Mouse (Mus musculus) CH12.LX (cell line): ENCODE measurements around the gene Myl7. TPM values are rescaled to one million over a fixed set of nuclear protein-coding genes. Genes with fewer than 3 reads are reported as not detected.
A peak's percentile ranks its signal among the peaks of the same experiment; 100 is the strongest.

Source experiments
- DNase-seq: peaks from one replicate; pipeline ENCODE4 v3.0.0-alpha.2; 2013; ENCODE audit errors: extremely low read depth
- H3K27ac ChIP-seq: 2 replicates; pipeline ENCODE4 v1.5.1; 2012; ENCODE audit warnings: low read depth, mild to moderate bottlenecking, control low read depth, moderate library complexity; ENCODE audit not compliant: insufficient read depth
- H3K27me3 ChIP-seq: replicated peaks from 2 replicates; pipeline ENCODE3; 2012; ENCODE audit warnings: inconsistent platforms
- H3K36me3 ChIP-seq, 2 experiments: replicated peaks in 1 of 2; 2 replicates each; pipeline versions ENCODE3 to v1.6.1; 2012; ENCODE audit warnings: inconsistent platforms in 1 of 2, low read length in 1 of 2, mild to moderate bottlenecking in 1 of 2, mixed read lengths in 1 of 2, moderate library complexity in 1 of 2; ENCODE audit not compliant: control insufficient read depth in 1 of 2, insufficient read depth in 1 of 2
- H3K4me1 ChIP-seq, 2 experiments: 2 replicates each; pipeline ENCODE4 v1.6.1; 2012; ENCODE audit warnings: inconsistent platforms in 1 of 2, moderate library complexity in 1 of 2; ENCODE audit not compliant: insufficient read depth in 2 of 2, control insufficient read depth in 1 of 2
- H3K4me2 ChIP-seq: 2 replicates; pipeline ENCODE4 v1.6.1; 2012; ENCODE audit warnings: low read depth, mild to moderate bottlenecking, control low read depth; ENCODE audit not compliant: poor library complexity, insufficient read depth, severe bottlenecking
- H3K4me3 ChIP-seq, 3 experiments: fragments of 150-350 bp in 1 of 3; sonication (generic) in 1 of 3; replicated peaks in 1 of 3; 2 replicates each; pipeline versions ENCODE3 to v1.5.1; 2011 to 2012; ENCODE audit warnings: low read depth in 2 of 3, low read length in 2 of 3, mild to moderate bottlenecking in 2 of 3, moderate library complexity in 2 of 3, control low read depth in 1 of 3, improper control_type of control experiment in 1 of 3, inconsistent platforms in 1 of 3, mixed read lengths in 1 of 3; ENCODE audit not compliant: poor library complexity in 1 of 3
- H3K79me2 ChIP-seq: replicated peaks from 2 replicates; pipeline ENCODE4 v1.6.1; 2012; ENCODE audit warnings: mild to moderate bottlenecking, moderate library complexity; ENCODE audit not compliant: control insufficient read depth, poor library complexity, insufficient read depth, severe bottlenecking; ENCODE audit errors: extremely low read depth
- H3K9ac ChIP-seq: 2 replicates; pipeline ENCODE4 v1.6.1; 2012; ENCODE audit warnings: low read depth, mild to moderate bottlenecking, control low read depth, moderate library complexity; ENCODE audit not compliant: insufficient read depth
- H3K9me3 ChIP-seq: replicated peaks from 2 replicates; pipeline ENCODE3; 2012; ENCODE audit warnings: low read length, inconsistent platforms, mixed read lengths
- BHLHE40 ChIP-seq: IDR thresholded peaks from 2 replicates; pipeline ENCODE4 v1.6.1; 2011; ENCODE audit warnings: mild to moderate bottlenecking, low read depth, low read length, improper control_type of control experiment
- CTCF ChIP-seq, 2 experiments: IDR thresholded peaks in 1 of 2; conservative IDR thresholded peaks in 1 of 2; 2 replicates each; pipeline ENCODE4 v1.5.1; 2011 to 2012; ENCODE audit warnings: low read depth in 2 of 2, low read length in 2 of 2, improper control_type of control experiment in 1 of 2, inconsistent platforms in 1 of 2, mild to moderate bottlenecking in 1 of 2, moderate library complexity in 1 of 2
- E2F4 ChIP-seq: IDR thresholded peaks from 2 replicates; pipeline ENCODE4 v1.6.1; 2011; ENCODE audit warnings: low read depth, low read length, improper control_type of control experiment; ENCODE audit not compliant: insufficient replicate concordance
- ETS1 ChIP-seq: conservative IDR thresholded peaks from 2 replicates; pipeline ENCODE4 v1.6.1; 2012; ENCODE audit warnings: low read depth, mild to moderate bottlenecking, inconsistent platforms, low read length, improper control_type of control experiment, moderate library complexity
- GABPA ChIP-seq: IDR thresholded peaks from 2 replicates; pipeline ENCODE4 v1.6.1; 2012; ENCODE audit warnings: low read depth, low read length, improper control_type of control experiment, inconsistent platforms; ENCODE audit not compliant: insufficient replicate concordance
- JUND ChIP-seq: conservative IDR thresholded peaks from 2 replicates; pipeline ENCODE4 v1.6.1; 2011; ENCODE audit warnings: low read depth, low read length, improper control_type of control experiment
- MAX ChIP-seq: IDR thresholded peaks from 2 replicates; pipeline ENCODE4 v1.6.1; 2011; ENCODE audit warnings: low read length, improper control_type of control experiment
- MAZ ChIP-seq: IDR thresholded peaks from 2 replicates; pipeline ENCODE4 v1.6.1; 2012; ENCODE audit warnings: low read depth, mild to moderate bottlenecking, inconsistent platforms, low read length, improper control_type of control experiment, moderate library complexity
- MYC ChIP-seq: IDR thresholded peaks from 2 replicates; pipeline ENCODE4 v1.6.1; 2011; ENCODE audit warnings: low read depth, mild to moderate bottlenecking, improper control_type of control experiment, low read length
- NRF1 ChIP-seq: IDR thresholded peaks from 2 replicates; pipeline ENCODE4 v1.6.1; 2014; ENCODE audit warnings: low read depth, mild to moderate bottlenecking, inconsistent platforms, low read length, improper control_type of control experiment, moderate library complexity
- PAX5 ChIP-seq: IDR thresholded peaks from 2 replicates; pipeline ENCODE4 v1.6.1; 2012; ENCODE audit warnings: low read length, inconsistent platforms, mixed read lengths
- POLR2AphosphoS2 ChIP-seq: IDR thresholded peaks from 2 replicates; pipeline ENCODE4 v1.6.1; 2011; ENCODE audit warnings: low read depth, low read length, improper control_type of control experiment
- RAD21 ChIP-seq: IDR thresholded peaks from 2 replicates; pipeline ENCODE4 v1.6.1; 2011; ENCODE audit warnings: low read depth, mild to moderate bottlenecking, low read length, improper control_type of control experiment, moderate library complexity
- RCOR1 ChIP-seq: conservative IDR thresholded peaks from 2 replicates; pipeline ENCODE4 v1.6.1; 2012; ENCODE audit warnings: low read depth, mild to moderate bottlenecking, inconsistent platforms, low read length, improper control_type of control experiment
- SMC3 ChIP-seq: IDR thresholded peaks from 2 replicates; pipeline ENCODE4 v1.6.1; 2011; ENCODE audit warnings: low read depth, low read length, improper control_type of control experiment
- TCF12 ChIP-seq: IDR thresholded peaks from 2 replicates; pipeline ENCODE4 v1.6.1; 2014; ENCODE audit warnings: low read depth, mild to moderate bottlenecking, inconsistent platforms, low read length, improper control_type of control experiment
- USF2 ChIP-seq: conservative IDR thresholded peaks from 2 replicates; pipeline ENCODE4 v1.6.1; 2011; ENCODE audit warnings: low read depth, low read length, improper control_type of control experiment
- ZKSCAN1 ChIP-seq: IDR thresholded peaks from 2 replicates; pipeline ENCODE4 v1.6.1; 2012; ENCODE audit warnings: low read depth, inconsistent platforms, low read length, improper control_type of control experiment, borderline replicate concordance
- ZMIZ1 ChIP-seq: IDR thresholded peaks from 2 replicates; pipeline ENCODE4 v1.6.1; 2012; ENCODE audit warnings: low read depth, mild to moderate bottlenecking, inconsistent platforms, low read length, improper control_type of control experiment
- ZNF384 ChIP-seq: IDR thresholded peaks from 2 replicates; pipeline ENCODE4 v1.6.1; 2012; ENCODE audit warnings: low read depth, low read length, improper control_type of control experiment, inconsistent platforms
- dilution Hi-C: fragments of 300-500 bp; cut with MboI; formaldehyde crosslinking; loops from 2 replicates; pipeline ENCODE4 v1.14.3; 2020; ENCODE audit warnings: low sequenced_read_pairs; ENCODE audit not compliant: extremely low pct_unique_long_range_greater_than_20kb, extremely low pct_ligation_motif_present
- in situ Hi-C: fragments of 300-500 bp; cut with MboI; formaldehyde crosslinking; loops from 3 replicates; pipeline ENCODE4 v1.14.3; 2019; ENCODE audit warnings: low sequenced_read_pairs, low pct_ligation_motif_present, low pct_unique_long_range_greater_than_20kb, mixed read lengths
- polyA plus RNA-seq: library from polyadenylated mRNA; unstranded; fragments of >175 nt; gene quantifications from 2 replicates; pipeline ENCODE4 v1.2.1, GENCODE M21; 2012; ENCODE audit warnings: low read depth; ENCODE audit not compliant: insufficient read length
- total RNA-seq, 2 experiments: library from RNA; depleted of rRNA; stranded (reverse); fragments of 300-350 nt in 1 of 2; fragments of >200 nt in 1 of 2; gene quantifications; 2 replicates each; pipeline ENCODE4 v1.2.3; 2012 to 2014

The Myl7 gene
- total and polyA plus RNA-seq, 3 experiments: 0.42 TPM; not detected in 2

DNA sequence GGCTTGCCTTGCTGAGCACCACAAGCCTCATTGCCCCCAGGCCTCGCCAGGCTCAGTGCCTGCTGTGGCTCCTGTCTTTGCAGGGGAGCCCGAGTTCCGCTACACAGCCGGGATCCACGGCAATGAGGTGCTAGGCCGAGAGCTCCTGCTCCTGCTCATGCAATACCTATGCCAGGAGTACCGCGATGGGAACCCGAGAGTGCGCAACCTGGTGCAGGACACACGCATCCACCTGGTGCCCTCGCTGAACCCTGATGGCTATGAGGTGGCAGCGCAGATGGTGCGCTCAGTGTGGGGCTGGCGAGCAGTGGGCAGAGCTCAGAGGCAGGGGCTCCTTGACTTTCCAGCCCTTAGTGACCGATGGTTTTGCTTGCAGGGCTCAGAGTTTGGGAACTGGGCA, 29.3 kb downstream of the Myl7 start:
- Histone ChIP-seq H3K36me3 (peaks cover 52 to 70% of the 10 kb centered on the region in 2 experiments), H3K9ac (no peak overlapping the region), H3K4me2 (no peak overlapping the region), H3K4me3 (no peak overlapping the region), H3K79me2 (no peaks in the 10 kb centered on the region), H3K4me1 (peaks cover 3 to 15% of the 10 kb centered on the region in 2 experiments; a peak in 2 of 4 replicates), H3K27ac (no peak overlapping the region), H3K9me3 (no peaks in the 10 kb centered on the region), H3K27me3 (peaks cover 4% of the 10 kb centered on the region)
- dilution Hi-C loops (no loop called here), in situ Hi-C loops (no loop called here)
- no peak for TF ChIP-seq ZKSCAN1
- TF ChIP-seq JUND: no peak
- DNase-seq: no peak

DNA sequence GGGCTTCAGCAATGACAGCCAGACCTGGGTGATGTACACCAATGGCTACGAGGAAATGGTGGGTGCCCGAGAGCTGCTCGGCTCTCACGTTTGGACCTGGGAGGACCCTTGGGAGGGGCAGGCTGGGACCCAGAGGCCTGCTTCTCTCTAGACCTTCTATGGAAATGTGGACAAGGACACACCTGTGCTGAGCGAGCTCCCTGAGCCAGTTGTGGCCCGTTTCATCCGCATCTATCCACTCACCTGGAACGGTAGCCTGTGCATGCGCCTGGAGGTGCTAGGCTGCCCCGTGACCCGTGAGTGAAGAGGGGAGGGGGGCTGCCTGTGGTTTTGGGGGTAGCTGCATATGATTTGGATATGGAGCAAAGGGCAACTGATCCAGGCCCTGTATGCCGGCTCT, 30.3 kb downstream of the Myl7 start:
- dilution Hi-C loops: no loop called here
- TF ChIP-seq CTCF (conservative IDR thresholded peaks at IDR 0.05 in 1 of 2, IDR thresholded peaks at IDR 0.05 in 1 of 2; ENCODE audit: low read depth in 2 of 2, low read length in 2 of 2) (no peak), POLR2AphosphoS2 (0 out of 2 replicates have a peak, but pooled peaks have one; percentile 16), PAX5 (no peak), ZMIZ1 (no peak)
- TF ChIP-seq, all 38 proteins: peak for 1
- H3K79me2 ChIP-seq: no peaks in the 10 kb centered on the region
- peaks cover 42 to 60% of the 10 kb centered on the region in 2 experiments for H3K36me3 ChIP-seq
- H3K27me3 ChIP-seq: peaks cover 9% of the 10 kb centered on the region
- peaks cover 3 to 15% of the 10 kb centered on the region in 2 experiments; a peak in 2 of 4 replicates for H3K4me1 ChIP-seq
- in situ Hi-C loops: no loop called here
- no peak overlapping the region for H3K9ac ChIP-seq
- H3K4me3 ChIP-seq: no peak overlapping the region
- no peak for DNase-seq
- H3K4me2 ChIP-seq: no peak overlapping the region
- H3K9me3 ChIP-seq: no peaks in the 10 kb centered on the region
- no peak overlapping the region for H3K27ac ChIP-seq

GRCm38 (mm10) chr11:5867196-5867595, 31.4 kb downstream of the Myl7 start:
- in situ Hi-C loops: no loop called here

More at GRCm38 (mm10) chr11:5867196-5867595, 31.4 kb downstream of the Myl7 start:
- TF ChIP-seq GABPA (no peak), ETS1 (no peak), TCF12 (no peak), MYC (no peak), RCOR1 (no peak), CTCF (conservative IDR thresholded peaks at IDR 0.05 in 1 of 2, IDR thresholded peaks at IDR 0.05 in 1 of 2; ENCODE audit: low read depth in 2 of 2, low read length in 2 of 2) (no peak), NRF1 (no peak), SMC3 (no peak), RAD21 (no peak), BHLHE40 (no peak), ZKSCAN1 (no peak), PAX5 (no peak), MAX (no peak), E2F4 (no peak), USF2 (no peak), ZNF384 (no peak), MAZ (no peak)
- Histone ChIP-seq H3K9ac (no peak overlapping the region), H3K4me3 (no peak overlapping the region), H3K4me2 (no peak overlapping the region), H3K79me2 (no peaks in the 10 kb centered on the region), H3K27ac (no peak overlapping the region), H3K9me3 (no peaks in the 10 kb centered on the region), H3K36me3 (peaks cover 31 to 49% of the 10 kb centered on the region in 2 experiments), H3K27me3 (peaks cover 20% of the 10 kb centered on the region), H3K4me1 (peaks cover 3 to 15% of the 10 kb centered on the region in 2 experiments; a peak in 2 of 4 replicates)
- DNase-seq: no peak
- dilution Hi-C loops: no loop called here
